Mouse (Mus musculus) ovary, adult 2 months (tissue): ENCODE results near the gene Gm26558. TPM values are rescaled to one million over a fixed set of nuclear protein-coding genes. Genes with fewer than 3 reads are reported as not detected.

Experiments used
- polyA plus RNA-seq: library from polyadenylated mRNA; depleted of rRNA; stranded (reverse); fragments of >200 nt; gene quantifications from 2 replicates; pipeline ENCODE4 v1.2.3, GENCODE M21; 2012; rRNA removed

The Gm26558 gene
- 1.5 and 4.7 TPM in 2 replicates for polyA plus RNA-seq

GRCm38 (mm10) chr2:70661715-70662495 lies at the start of gene Gm26558:
TSS of gene Gm26558 (minus strand) at chr2:70662108.

GRCm38 (mm10) chr2:70660887-70661714 lies 807 bp downstream of the Gm26558 start, which contains the start of gene Gorasp2:
TSS of gene Gorasp2 (plus strand) at chr2:70661576.

Other genes with a start within 250 kb of the Gm26558 start
- gene Sp5, start 187.2 kb downstream of the Gm26558 start, polyA plus RNA-seq, result 6.0 and 8.4 TPM in 2 replicates
- gene Erich2, start 153.3 kb downstream of the Gm26558 start, polyA plus RNA-seq, result 1.2 and 2.7 TPM in 2 replicates
- gene Gad1, start 109.0 kb downstream of the Gm26558 start, polyA plus RNA-seq, result 0.10 TPM in 1 of 2 replicates, not detected in the other
- gene Gorasp2, start 532 bp downstream of the Gm26558 start, polyA plus RNA-seq, result 127 and 139 TPM in 2 replicates
- 6.7 and 8.8 TPM in 2 replicates for gene Tlk1, start 163.6 kb upstream of the Gm26558 start, polyA plus RNA-seq